Mouse (Mus musculus): ENCODE data around the gene Gsk3a.

- no peak for TF ChIP-seq CTCF (IDR thresholded peaks at IDR 0.05; ENCODE audit: borderline replicate concordance, insufficient read depth, low read depth, low read length)
- no peak; the same call in 1 of the 2 replicates for TF ChIP-seq POLR2A (IDR thresholded peaks at IDR 0.05; ENCODE audit: borderline replicate concordance, insufficient read depth, low read length)
Observed at GRCm38 (mm10) chr7:25249314-25250140, 11.9 kb upstream of the Gsk3a start.
